Mouse (Mus musculus) intestine, postnatal 0 days (tissue): ENCODE data around the gene Nsl1. TPM values are rescaled to one million over a fixed set of nuclear protein-coding genes. Genes with fewer than 3 reads are reported as not detected.

Experiments
- ATAC-seq: fragments of 200-750 bp; cut with Nextera tagmentation; 2 replicates; pipeline ENCODE4 v1.8.0; 2017; ENCODE audit warnings: mild to moderate bottlenecking, moderate TSS enrichment, moderate library complexity
- H3K27ac ChIP-seq: fragments of 300-500 bp; sonication (generic); 2 replicates; pipeline ENCODE4 v1.5.1; 2014; ENCODE audit warnings: mild to moderate bottlenecking, low read depth, low read length, moderate library complexity
- H3K27me3 ChIP-seq: fragments of 300-500 bp; sonication (generic); replicated peaks from 2 replicates; pipeline ENCODE4 v1.6.1; 2014; ENCODE audit warnings: low read length, mixed read lengths; ENCODE audit not compliant: control insufficient read depth, insufficient read depth
- H3K36me3 ChIP-seq: fragments of 300-500 bp; sonication (generic); 2 replicates; pipeline ENCODE4 v1.6.1; 2014; ENCODE audit warnings: mild to moderate bottlenecking, moderate library complexity; ENCODE audit not compliant: control insufficient read depth, insufficient read depth
- H3K4me1 ChIP-seq: fragments of 300-500 bp; sonication (generic); replicated peaks from 2 replicates; pipeline ENCODE4 v1.6.1; 2014; ENCODE audit warnings: antibody characterized with exemption, low read length, mixed read lengths; ENCODE audit not compliant: control insufficient read depth, insufficient read depth
- H3K4me2 ChIP-seq: fragments of 300-500 bp; sonication (generic); replicated peaks from 2 replicates; pipeline ENCODE4 v1.6.1; 2014; ENCODE audit warnings: low read depth, mild to moderate bottlenecking, moderate library complexity
- H3K4me3 ChIP-seq: fragments of 300-500 bp; sonication (generic); 2 replicates; pipeline ENCODE4 v1.5.1; 2014; ENCODE audit warnings: low read depth, low read length
- H3K9ac ChIP-seq: fragments of 300-500 bp; sonication (generic); 2 replicates; pipeline ENCODE4 v1.6.1; 2014; ENCODE audit warnings: mild to moderate bottlenecking, low read depth, low read length
- H3K9me3 ChIP-seq: fragments of 300-500 bp; sonication (generic); 2 replicates; pipeline ENCODE4 v1.6.1; 2016; ENCODE audit warnings: mixed run types; ENCODE audit not compliant: control insufficient read depth
- CTCF ChIP-seq: sonication (generic); IDR thresholded peaks from 2 replicates; pipeline ENCODE4 v1.5.1; 2016; ENCODE audit warnings: low read depth, mild to moderate bottlenecking, control low read depth, antibody characterized with exemption, moderate library complexity
- WGBS: fragments of 180-500 bp; shearing (Covaris S2); extraction: QIAGEN DNeasy Blood & Tissue Kit; methylation state at CpG from one replicate; pipeline ENCODE4 v1.1.7; 2014; 5-methylcytosine and 5-hydroxymethylcytosine counted together
- polyA plus RNA-seq: library from polyadenylated mRNA; unstranded; fragments of >200 nt; fragmentation: Nextera tagmentation; extraction: Ambion mirVana; gene quantifications from 2 replicates; pipeline ENCODE4 v1.2.1, GENCODE M21; 2015

Nsl1 gene
- polyA plus RNA-seq, 1 experiment from 2014 or later: 3.8 TPM

- Histone ChIP-seq H3K36me3 (no peaks in the 10 kb centered on the region), H3K4me2 (no peak overlapping the region), H3K27me3 (peaks cover 5% of the 10 kb centered on the region), H3K9ac (no peak overlapping the region), H3K4me3 (no peak overlapping the region), H3K27ac (peak overlapping the region; percentile 35; the same call in 1 of the 2 replicates), H3K4me1 (peaks cover 7% of the 10 kb centered on the region; the same call in 1 of the 2 replicates), H3K9me3 (no peaks in the 10 kb centered on the region)
- TF ChIP-seq CTCF: no peak
- ATAC-seq: no peak
- WGBS: 60% methylated on average over 5 of the region's 5 CpGs
Observed at GRCm38 (mm10) chr1:191093578-191093977, 30.8 kb downstream of the Nsl1 start.

- H3K9ac ChIP-seq: no peak overlapping the region
- peaks cover 6% of the 10 kb centered on the region for H3K27me3 ChIP-seq
- no peak overlapping the region for H3K4me2 ChIP-seq
- H3K27ac ChIP-seq: no peak overlapping the region
- no peak overlapping the region for H3K4me3 ChIP-seq
- no peak for ATAC-seq
- no peaks in the 10 kb centered on the region for H3K9me3 ChIP-seq
- TF ChIP-seq CTCF: peak; percentile 70
- H3K4me1 ChIP-seq: peaks cover 9% of the 10 kb centered on the region; the same call in 1 of the 2 replicates
- 70% methylated on average over 9 of the region's 9 CpGs for WGBS
- no peaks in the 10 kb centered on the region for H3K36me3 ChIP-seq
Observed at GRCm38 (mm10) chr1:191095019-191095418, 32.2 kb downstream of the Nsl1 start.

- peak overlapping the region; percentile 51 for H3K4me3 ChIP-seq
Observed at GRCm38 (mm10) chr1:191096871-191097681, 34.3 kb downstream of the Nsl1 start.

GRCm38 (mm10) chr1:191097802-191098747 lies 35.3 kb downstream of the Nsl1 start, which contains the start of gene Batf3:
TSS of gene Batf3 (plus strand) at chr1:191097847.
- 0 out of 2 replicates have a peak within 1 kb of the TSS, but pooled peaks have one; percentile 7 for H3K27ac ChIP-seq
- peak; percentile 53 for ATAC-seq

More at GRCm38 (mm10) chr1:191096871-191097681, 34.3 kb downstream of the Nsl1 start:
- TF ChIP-seq CTCF: no peak
- H3K36me3 ChIP-seq: no peaks in the 10 kb centered on the region
- H3K9ac ChIP-seq: no peak overlapping the region
- H3K4me1 ChIP-seq: peaks cover 9% of the 10 kb centered on the region; the same call in 1 of the 2 replicates
- no peak overlapping the region for H3K27ac ChIP-seq
- H3K4me2 ChIP-seq: peak overlapping the region; percentile 92
- H3K9me3 ChIP-seq: no peaks in the 10 kb centered on the region
- peaks cover 14% of the 10 kb centered on the region for H3K27me3 ChIP-seq
- no peak for ATAC-seq
- WGBS: 37% methylated on average over 14 of the region's 14 CpGs

GRCm38 (mm10) chr1:191099114-191099513 lies 36.3 kb downstream of the Nsl1 start:
- Histone ChIP-seq H3K27me3 (peaks cover 14% of the 10 kb centered on the region), H3K4me1 (peaks cover 9% of the 10 kb centered on the region; the same call in 1 of the 2 replicates), H3K4me3 (peak overlapping the region; percentile 51; the same call in 1 of the 2 replicates), H3K36me3 (no peaks in the 10 kb centered on the region), H3K9ac (no peak overlapping the region), H3K27ac (no peak overlapping the region), H3K4me2 (peak overlapping the region; percentile 92), H3K9me3 (no peaks in the 10 kb centered on the region)
- ATAC-seq: no peak
- WGBS: 47% methylated on average over 5 of the region's 5 CpGs
- TF ChIP-seq CTCF: no peak

More at GRCm38 (mm10) chr1:191097802-191098747, 35.3 kb downstream of the Nsl1 start, which contains the start of gene Batf3:
- TF ChIP-seq CTCF: peak; percentile 65
- Histone ChIP-seq H3K4me3 (peak within 1 kb of the TSS; percentile 51), H3K36me3 (no peaks in the 10 kb centered on the region), H3K4me1 (peaks cover 9% of the 10 kb centered on the region; the same call in 1 of the 2 replicates), H3K9ac (peak within 1 kb of the TSS; percentile 38), H3K9me3 (no peaks in the 10 kb centered on the region), H3K4me2 (peak within 1 kb of the TSS; percentile 92), H3K27me3 (peaks cover 14% of the 10 kb centered on the region)
- under 1% methylated on average over 86 of the region's 95 CpGs for WGBS
